Mouse (Mus musculus): ENCODE measurements around the gene Trpv4.

GRCm38 (mm10) chr5:114669014-114669413 lies 10.8 kb upstream of the Trpv4 start:
- TF ChIP-seq TAL1 (IDR thresholded peaks at IDR 0.05; ENCODE audit: low read length) = no peak
- no peak for TF ChIP-seq GATA1 (IDR thresholded peaks at IDR 0.05; ENCODE audit: low read length)
